Mouse (Mus musculus): ENCODE data around the gene Trim37.

GRCm38 (mm10) chr11:87110172-87110909, 16.5 kb upstream of the Trim37 start:
- TF ChIP-seq CTCF (IDR thresholded peaks at IDR 0.05; ENCODE audit: low read depth) (no peak), EP300 (IDR thresholded peaks at IDR 0.05; ENCODE audit: low read depth) (no peak)

All from liver, postnatal 0 days (tissue).